Mouse (Mus musculus) C2C12 (cell line): ENCODE measurements around the gene Ank2. TPM values are rescaled to one million over a fixed set of nuclear protein-coding genes. Genes with fewer than 3 reads are reported as not detected.

Experiments used
- H3K27me3 ChIP-seq: one replicate; pipeline ENCODE4 v1.6.1; 2011; ENCODE audit not compliant: control insufficient read depth, insufficient read depth, insufficient read length
- H3K36me3 ChIP-seq: one replicate; pipeline ENCODE4 v1.6.1; 2011; ENCODE audit not compliant: control insufficient read depth, insufficient read depth
- H3K4me3 ChIP-seq: one replicate; pipeline ENCODE4 v1.5.1; 2011; ENCODE audit warnings: mild to moderate bottlenecking, control low read depth; ENCODE audit not compliant: poor library complexity, insufficient read depth, severe bottlenecking
- H3K79me2 ChIP-seq: one replicate; pipeline ENCODE4 v1.6.1; 2011; ENCODE audit not compliant: control insufficient read depth, insufficient read depth
- H3K79me3 ChIP-seq: one replicate; pipeline ENCODE4 v1.6.1; 2011; ENCODE audit warnings: low read depth, control low read depth
- H3ac ChIP-seq: one replicate; pipeline ENCODE3; 2011; ENCODE audit warnings: low read depth; ENCODE audit not compliant: control insufficient read depth, insufficient read length
- CEBPB ChIP-seq: IDR thresholded peaks from one replicate; pipeline ENCODE4 v1.6.1; 2011; ENCODE audit warnings: low read depth, mild to moderate bottlenecking, control low read depth, moderate library complexity
- CTCF ChIP-seq: IDR thresholded peaks from one replicate; pipeline ENCODE4 v1.5.1; 2011; ENCODE audit not compliant: control insufficient read depth, insufficient read depth, insufficient read length
- FOSL1 ChIP-seq: IDR thresholded peaks from one replicate; pipeline ENCODE4 v1.8.0; 2011; ENCODE audit warnings: mild to moderate bottlenecking, low read length; ENCODE audit not compliant: poor library complexity, insufficient read depth, severe bottlenecking
- MAX ChIP-seq: IDR thresholded peaks from one replicate; pipeline ENCODE4 v1.6.1; 2011; ENCODE audit warnings: mild to moderate bottlenecking, control low read depth
- MYOD1 ChIP-seq: IDR thresholded peaks from one replicate; pipeline ENCODE4 v1.6.1; 2011; ENCODE audit warnings: low read depth; ENCODE audit not compliant: control insufficient read depth, insufficient read length
- MYOG ChIP-seq: IDR thresholded peaks from one replicate; pipeline ENCODE4 v1.6.1; 2011; ENCODE audit not compliant: control insufficient read depth, insufficient read length; ENCODE audit errors: extremely low read depth
- USF1 ChIP-seq: IDR thresholded peaks from one replicate; pipeline ENCODE4 v1.6.1; 2011; ENCODE audit warnings: low read depth, mild to moderate bottlenecking, control low read depth, moderate library complexity
- polyA plus RNA-seq: library from polyadenylated mRNA; unstranded; fragments of >200 nt; fragmentation: generic; extraction: Trizol; gene quantifications from one replicate; pipeline ENCODE4 v1.2.1, GENCODE M21; 2012; ENCODE audit warnings: missing spikeins

Ank2 gene
- polyA plus RNA-seq, 1 experiment, result 3.5 TPM

- Histone ChIP-seq H3ac (no peak overlapping the region), H3K4me3 (no peak overlapping the region), H3K36me3 (no peaks in the 10 kb centered on the region), H3K79me3 (no peaks in the 10 kb centered on the region), H3K27me3 (no peaks in the 10 kb centered on the region), H3K79me2 (no peaks in the 10 kb centered on the region)
- TF ChIP-seq MYOD1 (no peak), FOSL1 (no peak), CEBPB (no peak), USF1 (no peak), MYOG (no peak), CTCF (no peak), MAX (no peak)
Measured at GRCm38 (mm10) chr3:127019728-127020127, 479.4 kb downstream of the Ank2 start.

DNA sequence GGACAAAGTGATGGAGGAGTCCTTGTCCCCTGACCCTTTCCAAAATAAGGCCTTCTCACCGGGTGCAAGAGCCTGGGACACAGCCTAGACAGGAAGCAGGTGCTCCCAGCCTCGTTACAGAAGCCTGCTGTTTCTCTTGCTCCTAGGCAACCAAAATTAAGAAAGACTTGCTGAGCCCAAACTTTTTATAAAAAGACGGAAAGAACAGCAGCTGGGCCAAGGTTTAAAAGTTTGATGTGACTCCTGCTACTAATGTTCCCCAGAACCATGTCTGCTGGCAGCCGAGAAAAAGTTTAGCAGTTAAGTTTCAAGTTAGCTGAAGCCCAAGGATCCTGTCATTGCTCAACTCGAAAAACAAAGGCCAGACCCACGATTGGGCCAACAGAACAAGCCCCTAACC, 480.0 kb downstream of the Ank2 start:
- Histone ChIP-seq H3K79me2 (no peaks in the 10 kb centered on the region), H3K36me3 (no peaks in the 10 kb centered on the region), H3K4me3 (no peak overlapping the region), H3K79me3 (no peaks in the 10 kb centered on the region), H3ac (no peak overlapping the region), H3K27me3 (no peaks in the 10 kb centered on the region)
- no peak for TF ChIP-seq USF1
- no peak for TF ChIP-seq MYOG
- no peak for TF ChIP-seq CEBPB
- TF ChIP-seq CTCF, result no peak
- TF ChIP-seq MAX, result no peak
- TF ChIP-seq FOSL1, result no peak
- no peak for TF ChIP-seq MYOD1

- Histone ChIP-seq H3K27me3 (no peaks in the 10 kb centered on the region), H3K36me3 (no peaks in the 10 kb centered on the region), H3K79me3 (no peaks in the 10 kb centered on the region), H3ac (no peak overlapping the region), H3K4me3 (no peak overlapping the region), H3K79me2 (no peaks in the 10 kb centered on the region)
- TF ChIP-seq MAX, result no peak
- no peak for TF ChIP-seq CTCF
- TF ChIP-seq FOSL1, result no peak
- no peak for TF ChIP-seq MYOD1
- TF ChIP-seq MYOG, result no peak
- TF ChIP-seq CEBPB, result no peak
- TF ChIP-seq USF1, result no peak
Measured at GRCm38 (mm10) chr3:127017523-127017922, 481.6 kb downstream of the Ank2 start.

DNA sequence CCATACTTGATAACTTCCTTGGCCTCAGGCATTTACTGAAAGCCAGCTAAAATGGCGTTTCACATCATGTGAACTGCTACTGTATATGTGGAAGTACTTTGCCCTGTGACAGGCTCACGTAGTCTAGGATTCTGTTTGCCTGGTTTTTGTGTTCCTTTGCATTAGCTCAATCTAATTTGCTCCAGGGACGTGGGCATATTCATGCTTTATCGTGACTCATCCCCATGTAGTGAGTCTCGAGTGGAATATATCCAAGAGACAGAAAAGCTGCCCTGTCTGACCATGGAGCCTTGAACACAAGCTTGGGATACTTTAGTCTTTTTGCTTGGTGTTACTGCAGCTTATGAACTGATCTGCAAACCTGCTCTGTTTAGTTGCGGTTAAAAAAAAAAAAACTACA, 483.6 kb downstream of the Ank2 start:
- TF ChIP-seq CEBPB (no peak), MAX (no peak), MYOG (no peak), MYOD1 (no peak), CTCF (no peak), FOSL1 (no peak), USF1 (no peak)
- H3K79me3 ChIP-seq, result no peaks in the 10 kb centered on the region
- no peaks in the 10 kb centered on the region for H3K79me2 ChIP-seq

GRCm38 (mm10) chr3:127015175-127015574, 484.0 kb downstream of the Ank2 start:
- no peaks in the 10 kb centered on the region for H3K27me3 ChIP-seq
- no peaks in the 10 kb centered on the region for H3K79me3 ChIP-seq
- no peaks in the 10 kb centered on the region for H3K36me3 ChIP-seq
- TF ChIP-seq MAX (no peak), USF1 (no peak), CEBPB (no peak), FOSL1 (no peak), MYOD1 (no peak), MYOG (no peak), CTCF (no peak)
- H3K4me3 ChIP-seq, result no peak overlapping the region
- no peaks in the 10 kb centered on the region for H3K79me2 ChIP-seq
- H3ac ChIP-seq, result no peak overlapping the region

More for the DNA sequence above, 483.6 kb downstream of the Ank2 start:
- no peak overlapping the region for H3K4me3 ChIP-seq
- H3K36me3 ChIP-seq, result no peaks in the 10 kb centered on the region
- no peaks in the 10 kb centered on the region for H3K27me3 ChIP-seq
- no peak overlapping the region for H3ac ChIP-seq

DNA sequence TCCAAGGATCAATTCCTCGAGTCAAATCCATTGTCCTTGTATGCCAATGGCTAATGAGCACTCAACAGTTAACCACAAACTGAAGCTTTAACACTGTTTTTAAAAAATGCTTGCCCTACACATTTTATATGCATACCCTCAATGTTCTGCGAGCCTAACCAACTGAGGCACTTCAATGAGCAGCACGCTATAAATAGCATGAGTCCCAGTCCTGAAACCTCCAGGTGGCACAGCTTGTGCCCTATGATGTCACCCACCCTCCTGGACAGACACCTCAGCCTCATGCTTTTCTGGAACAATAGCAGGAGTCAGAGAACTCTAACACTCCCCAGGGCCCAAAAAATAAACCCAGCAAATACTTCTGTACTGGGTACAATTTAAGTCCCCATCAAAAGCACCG, 485.2 kb downstream of the Ank2 start:
- TF ChIP-seq MYOG (no peak), MYOD1 (no peak), USF1 (no peak), FOSL1 (no peak), MAX (no peak), CTCF (no peak), CEBPB (no peak)

More for the DNA sequence above, 485.2 kb downstream of the Ank2 start:
- no peak overlapping the region for H3K4me3 ChIP-seq
- H3K27me3 ChIP-seq, result no peaks in the 10 kb centered on the region
- H3ac ChIP-seq, result no peak overlapping the region
- H3K79me2 ChIP-seq, result no peaks in the 10 kb centered on the region
- H3K79me3 ChIP-seq, result no peaks in the 10 kb centered on the region
- H3K36me3 ChIP-seq, result no peaks in the 10 kb centered on the region
